Mouse (Mus musculus): Measurements from ENCODE around the gene Pou3f1. TPM values are rescaled to one million over a fixed set of nuclear protein-coding genes. Genes with fewer than 3 reads are reported as not detected.

Gene Pou3f1
- total RNA-seq, 2 experiments from 2014 or later: 48.6 to 55.5 TPM

GRCm38 (mm10) chr4:124709961-124710446 is 53.4 kb downstream of the Pou3f1 start:
- no peak for DNase-seq (ENCODE audit: low spot score in 2 of 2)

Other genes with a start within 250 kb of the Pou3f1 start
- gene 3100002H09Rik, start 46.0 kb upstream of the Pou3f1 start, total RNA-seq (2021): 1 to 10 TPM in 1 of 2 experiments, under 1 TPM in 1; 0.94 to 1.7 TPM
- 10 to 100 TPM; 17.8 to 18.5 TPM for gene Utp11, start 36.8 kb downstream of the Pou3f1 start, total RNA-seq (2021)
- gene Fhl3, start 43.9 kb downstream of the Pou3f1 start, total RNA-seq (2021): 1 to 10 TPM; 4.3 to 5.0 TPM
- 10 to 100 TPM; 36.8 to 41.3 TPM for gene Sf3a3, start 58.0 kb downstream of the Pou3f1 start, total RNA-seq (2021)
- gene Inpp5b, start 85.0 kb downstream of the Pou3f1 start, total RNA-seq (2021): 10 to 100 TPM; 37.8 to 38.9 TPM
- 10 to 100 TPM; 20.6 to 24.1 TPM for gene Mtf1, start 145.3 kb downstream of the Pou3f1 start, total RNA-seq (2021)
- gene Yrdc, start 193.9 kb downstream of the Pou3f1 start, total RNA-seq (2021): 10 to 100 TPM; 24.5 to 26.6 TPM
- 100 to 1,000 TPM; 107 to 115 TPM for gene 1110065P20Rik, start 194.4 kb downstream of the Pou3f1 start, total RNA-seq (2021)
- 10 to 100 TPM; 43.5 to 48.3 TPM for gene Maneal, start 205.4 kb downstream of the Pou3f1 start, total RNA-seq (2021)
- gene Epha10, start 224.1 kb downstream of the Pou3f1 start, total RNA-seq (2021): 10 to 100 TPM; 12.8 to 16.9 TPM

Data from layer of hippocampus, postnatal 10 days (tissue).